Mouse (Mus musculus): Measurements from ENCODE around the gene Cpn2. TPM values are rescaled to one million over a fixed set of nuclear protein-coding genes. Genes with fewer than 3 reads are reported as not detected.

Cpn2 gene
- total and polyA plus RNA-seq, 3 experiments: not detected

DNA sequence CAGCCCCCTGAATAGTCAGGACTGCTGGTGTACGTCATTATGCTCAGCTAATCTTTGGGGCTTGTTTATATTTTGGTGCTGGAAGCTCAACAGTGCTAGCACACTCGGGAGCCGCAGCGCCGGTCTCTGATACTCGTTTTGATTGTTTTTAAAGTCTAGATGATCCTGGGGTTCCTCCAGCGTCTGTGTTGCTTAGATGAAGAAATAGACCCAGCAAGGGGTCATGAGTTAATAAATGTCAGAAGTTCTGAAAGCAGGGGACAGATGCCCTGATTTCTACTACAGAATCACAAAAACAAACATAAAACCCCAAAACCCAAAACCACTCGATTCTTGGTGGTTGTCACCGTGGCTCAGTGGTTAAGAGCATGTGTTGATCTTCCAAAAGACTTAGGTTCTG lies 13.4 kb downstream of the Cpn2 start:
- Histone ChIP-seq H3K4me3 (replicated peaks in 1 of 3; ENCODE audit: low read depth in 2 of 3, low read length in 2 of 3, poor library complexity in 1 of 3) (no peak overlapping the region), H3K9ac (ENCODE audit: insufficient read depth, low read depth) (no peak overlapping the region), H3K79me2 (replicated peaks; ENCODE audit: control insufficient read depth, extremely low read depth, insufficient read depth, poor library complexity, severe bottlenecking) (no peaks in the 10 kb centered on the region), H3K4me2 (ENCODE audit: insufficient read depth, low read depth, poor library complexity, severe bottlenecking) (no peak overlapping the region), H3K36me3 (replicated peaks in 1 of 2; ENCODE audit: control insufficient read depth in 1 of 2, insufficient read depth in 1 of 2, low read length in 1 of 2) (no peaks in the 10 kb centered on the region), H3K4me1 (ENCODE audit: control insufficient read depth in 1 of 2, insufficient read depth in 2 of 2) (peaks cover 8 to 16% of the 10 kb centered on the region in 2 experiments), H3K27ac (ENCODE audit: insufficient read depth, low read depth) (no peak overlapping the region), H3K9me3 (replicated peaks; ENCODE audit: low read length) (no peaks in the 10 kb centered on the region), H3K27me3 (replicated peaks) (peaks cover 21% of the 10 kb centered on the region)
- TF ChIP-seq KAT2A (IDR thresholded peaks at IDR 0.05; ENCODE audit: insufficient replicate concordance, low read length) (no peak), POLR2AphosphoS2 (IDR thresholded peaks at IDR 0.05; ENCODE audit: low read depth, low read length) (no peak), USF2 (conservative IDR thresholded peaks at IDR 0.05; ENCODE audit: low read depth, low read length) (no peak), SIN3A (IDR thresholded peaks at IDR 0.05; ENCODE audit: low read length) (no peak)
- dilution Hi-C loops (cut with MboI; ENCODE audit: extremely low pct_ligation_motif_present, extremely low pct_unique_long_range_greater_than_20kb, low sequenced_read_pairs): no loop called here
- in situ Hi-C loops (cut with MboI; ENCODE audit: low pct_ligation_motif_present, low pct_unique_long_range_greater_than_20kb, low sequenced_read_pairs): loop anchor here (5.0 to 25.0 kb wide), 3 partner anchors 248 to 1108 kb away; no protein-coding TSS in a partner anchor
- DNase-seq (ENCODE audit: extremely low read depth): no peak

DNA sequence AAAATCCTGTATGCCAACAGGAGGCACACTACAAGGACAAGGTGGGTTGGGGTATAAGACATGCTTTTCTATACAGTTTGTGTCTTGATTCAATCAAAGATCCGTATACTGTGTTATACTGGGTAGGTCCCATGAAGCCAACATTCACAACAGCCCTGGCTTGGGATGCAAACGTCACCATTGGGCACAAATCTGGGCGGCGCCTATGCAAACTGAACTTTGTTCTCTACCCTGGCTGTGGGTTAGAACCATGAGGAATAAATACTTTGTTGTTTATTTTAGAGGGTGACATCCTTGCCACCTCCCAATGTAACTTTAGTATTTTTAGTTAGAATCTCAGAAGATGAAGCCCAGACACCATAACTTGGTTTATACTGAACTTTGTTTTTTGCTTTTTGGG lies 13.9 kb downstream of the Cpn2 start:
- no peak for DNase-seq (ENCODE audit: extremely low read depth)

DNA sequence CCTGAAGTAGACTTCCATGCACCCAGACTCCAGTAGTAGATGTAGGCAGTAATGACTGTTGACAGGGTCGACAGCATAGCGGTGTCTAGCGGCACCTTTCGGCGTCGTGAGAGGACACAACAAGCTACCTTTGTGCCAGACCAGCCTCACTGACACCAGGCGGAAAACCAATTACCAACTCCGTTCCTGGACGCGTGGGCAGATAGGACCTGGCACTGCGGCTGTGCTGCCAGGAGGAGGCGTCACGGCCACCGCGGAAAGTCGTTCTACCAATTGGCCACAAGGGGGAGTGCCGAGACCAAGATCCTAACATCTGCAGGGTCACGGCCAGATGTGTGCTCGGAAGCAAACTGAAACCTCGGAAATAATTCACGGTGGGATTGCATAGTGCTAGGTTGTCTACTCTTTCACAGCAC lies 15.3 kb downstream of the Cpn2 start:
- Histone ChIP-seq H3K27ac (ENCODE audit: insufficient read depth, low read depth) (no peak overlapping the region), H3K9ac (ENCODE audit: insufficient read depth, low read depth) (peak overlapping the region; percentile 25; the same call in 1 of the 2 replicates), H3K9me3 (replicated peaks; ENCODE audit: low read length) (peaks cover 2% of the 10 kb centered on the region), H3K27me3 (replicated peaks) (peaks cover 21% of the 10 kb centered on the region), H3K4me2 (ENCODE audit: insufficient read depth, low read depth, poor library complexity, severe bottlenecking) (peak overlapping the region; percentile 68), H3K79me2 (replicated peaks; ENCODE audit: control insufficient read depth, extremely low read depth, insufficient read depth, poor library complexity, severe bottlenecking) (no peaks in the 10 kb centered on the region), H3K4me1 (ENCODE audit: control insufficient read depth in 1 of 2, insufficient read depth in 2 of 2) (peaks cover 2 to 8% of the 10 kb centered on the region in 2 experiments; a peak in 2 of 4 replicates), H3K36me3 (replicated peaks in 1 of 2; ENCODE audit: control insufficient read depth in 1 of 2, insufficient read depth in 1 of 2, low read length in 1 of 2) (no peaks in the 10 kb centered on the region), H3K4me3 (replicated peaks in 1 of 3; ENCODE audit: low read depth in 2 of 3, low read length in 2 of 3, poor library complexity in 1 of 3) (peak overlapping the region; percentile 17 to 52 (median 42))
- peak; percentile 92 for DNase-seq (ENCODE audit: extremely low read depth)
- dilution Hi-C loops (cut with MboI; ENCODE audit: extremely low pct_ligation_motif_present, extremely low pct_unique_long_range_greater_than_20kb, low sequenced_read_pairs): no loop called here
- in situ Hi-C loops (cut with MboI; ENCODE audit: low pct_ligation_motif_present, low pct_unique_long_range_greater_than_20kb, low sequenced_read_pairs): loop anchor here (5.0 to 25.0 kb wide), 3 partner anchors 250 to 1110 kb away; no protein-coding TSS in a partner anchor
- TF ChIP-seq JUND (conservative IDR thresholded peaks at IDR 0.05; ENCODE audit: low read depth, low read length): no peak; the same call in 1 of the 2 replicates
- peak; percentile 79; the same call in 1 of the 2 replicates for TF ChIP-seq SIN3A (IDR thresholded peaks at IDR 0.05; ENCODE audit: low read length)
- no peak for TF ChIP-seq USF2 (conservative IDR thresholded peaks at IDR 0.05; ENCODE audit: low read depth, low read length)
- no peak; the same call in 1 of the 2 replicates for TF ChIP-seq GABPA (IDR thresholded peaks at IDR 0.05; ENCODE audit: insufficient replicate concordance, low read depth, low read length)
- TF ChIP-seq ZNF384 (IDR thresholded peaks at IDR 0.05; ENCODE audit: low read depth, low read length): peak; percentile 41; the same call in 1 of the 2 replicates
- peak; percentile 60 for TF ChIP-seq MAX (IDR thresholded peaks at IDR 0.05; ENCODE audit: low read length)
- TF ChIP-seq ETS1 (conservative IDR thresholded peaks at IDR 0.05; ENCODE audit: low read depth, low read length): 0 out of 2 replicates have a peak, but pooled peaks have one; percentile 29
- TF ChIP-seq ZMIZ1 (IDR thresholded peaks at IDR 0.05; ENCODE audit: low read depth, low read length): no peak
- TF ChIP-seq HCFC1 (IDR thresholded peaks at IDR 0.05; ENCODE audit: low read depth, low read length): peak; percentile 43
- no peak for TF ChIP-seq POLR2AphosphoS2 (IDR thresholded peaks at IDR 0.05; ENCODE audit: low read depth, low read length)
- TF ChIP-seq E2F4 (IDR thresholded peaks at IDR 0.05; ENCODE audit: insufficient replicate concordance, low read depth, low read length): 0 out of 2 replicates have a peak, but pooled peaks have one; percentile 47
- TF ChIP-seq MXI1 (IDR thresholded peaks at IDR 0.05; ENCODE audit: low read depth, low read length): peak; percentile 59; the same call in 1 of the 2 replicates
- peak; percentile 38; the same call in 1 of the 2 replicates for TF ChIP-seq EP300 (IDR thresholded peaks at IDR 0.05; ENCODE audit: low read length)
- no peak for TF ChIP-seq USF1 (IDR thresholded peaks at IDR 0.05; ENCODE audit: low read depth, low read length)
- TF ChIP-seq RAD21 (IDR thresholded peaks at IDR 0.05; ENCODE audit: low read depth, low read length): peak; percentile 96
- TF ChIP-seq UBTF (IDR thresholded peaks at IDR 0.05; ENCODE audit: low read depth, low read length): no peak
- TF ChIP-seq CHD2 (IDR thresholded peaks at IDR 0.05; ENCODE audit: low read length): no peak
- peak; percentile 74 for TF ChIP-seq IRF4 (IDR thresholded peaks at IDR 0.05; ENCODE audit: low read depth, low read length)
- TF ChIP-seq MAZ (IDR thresholded peaks at IDR 0.05; ENCODE audit: low read depth, low read length): peak; percentile 51; the same call in 1 of the 2 replicates

More for the DNA sequence above, 13.9 kb downstream of the Cpn2 start:
- Histone ChIP-seq H3K79me2 (replicated peaks; ENCODE audit: control insufficient read depth, extremely low read depth, insufficient read depth, poor library complexity, severe bottlenecking) (no peaks in the 10 kb centered on the region), H3K4me3 (replicated peaks in 1 of 3; ENCODE audit: low read depth in 2 of 3, low read length in 2 of 3, poor library complexity in 1 of 3) (no peak overlapping the region), H3K27me3 (replicated peaks) (peaks cover 21% of the 10 kb centered on the region), H3K4me2 (ENCODE audit: insufficient read depth, low read depth, poor library complexity, severe bottlenecking) (no peak overlapping the region), H3K9me3 (replicated peaks; ENCODE audit: low read length) (no peaks in the 10 kb centered on the region), H3K27ac (ENCODE audit: insufficient read depth, low read depth) (no peak overlapping the region), H3K36me3 (replicated peaks in 1 of 2; ENCODE audit: control insufficient read depth in 1 of 2, insufficient read depth in 1 of 2, low read length in 1 of 2) (no peaks in the 10 kb centered on the region), H3K4me1 (ENCODE audit: control insufficient read depth in 1 of 2, insufficient read depth in 2 of 2) (peaks cover 8 to 16% of the 10 kb centered on the region in 2 experiments), H3K9ac (ENCODE audit: insufficient read depth, low read depth) (no peak overlapping the region)
- in situ Hi-C loops (cut with MboI; ENCODE audit: low pct_ligation_motif_present, low pct_unique_long_range_greater_than_20kb, low sequenced_read_pairs) (loop anchor here (5.0 to 25.0 kb wide), 3 partner anchors 249 to 1109 kb away; no protein-coding TSS in a partner anchor), dilution Hi-C loops (cut with MboI; ENCODE audit: extremely low pct_ligation_motif_present, extremely low pct_unique_long_range_greater_than_20kb, low sequenced_read_pairs) (no loop called here)
- TF ChIP-seq TCF12 (IDR thresholded peaks at IDR 0.05; ENCODE audit: low read depth, low read length) (no peak), ZC3H11A (IDR thresholded peaks at IDR 0.05; ENCODE audit: low read depth, low read length) (no peak), KAT2A (IDR thresholded peaks at IDR 0.05; ENCODE audit: insufficient replicate concordance, low read length) (no peak), IRF4 (IDR thresholded peaks at IDR 0.05; ENCODE audit: low read depth, low read length) (no peak), MEF2A (IDR thresholded peaks at IDR 0.05; ENCODE audit: borderline replicate concordance, low read depth, low read length) (no peak), SMC3 (IDR thresholded peaks at IDR 0.05; ENCODE audit: low read depth, low read length) (no peak), GABPA (IDR thresholded peaks at IDR 0.05; ENCODE audit: insufficient replicate concordance, low read depth, low read length) (no peak), RCOR1 (conservative IDR thresholded peaks at IDR 0.05; ENCODE audit: low read depth, low read length) (no peak), RAD21 (IDR thresholded peaks at IDR 0.05; ENCODE audit: low read depth, low read length) (no peak), ZMIZ1 (IDR thresholded peaks at IDR 0.05; ENCODE audit: low read depth, low read length) (no peak), CHD2 (IDR thresholded peaks at IDR 0.05; ENCODE audit: low read length) (no peak)
